Mouse (Mus musculus) kidney, postnatal 0 days (tissue): ENCODE measurements at regions not wholly inside any gene's neighbourhood (a gene's known extent, or its start where the extent isn't known, plus 50 kb on each side); places are given as distances from the start of the nearest gene placed in this dataset.

Experiments used
- ATAC-seq: fragments of 200-750 bp; cut with Nextera tagmentation; replicated peaks from 2 replicates; pipeline ENCODE4 v1.8.0; 2017; ENCODE audit warnings: low read depth, moderate number of reproducible peaks, moderate TSS enrichment, moderate library complexity; ENCODE audit not compliant: low FRiP score
- DNase-seq: peaks from one replicate; pipeline ENCODE4 v3.0.0-alpha.2; 2016; ENCODE audit warnings: low spot score
- H3K27ac ChIP-seq: fragments of 300-500 bp; sonication (generic); 2 replicates; pipeline ENCODE4 v1.5.1; 2014; ENCODE audit warnings: mild to moderate bottlenecking
- H3K27me3 ChIP-seq: fragments of 300-500 bp; sonication (generic); 2 replicates; pipeline ENCODE4 v1.6.1; 2014; ENCODE audit warnings: low read length, mixed read lengths; ENCODE audit not compliant: insufficient read depth
- H3K36me3 ChIP-seq: fragments of 300-500 bp; sonication (generic); 2 replicates; pipeline ENCODE4 v1.6.1; 2014; ENCODE audit warnings: low read length, mixed read lengths; ENCODE audit not compliant: insufficient read depth
- H3K4me1 ChIP-seq: fragments of 300-500 bp; sonication (generic); replicated peaks from 2 replicates; pipeline ENCODE4 v1.6.1; 2014; ENCODE audit warnings: antibody characterized with exemption, low read length, mixed read lengths; ENCODE audit not compliant: insufficient read depth
- H3K4me2 ChIP-seq: fragments of 300-500 bp; sonication (generic); 2 replicates; pipeline ENCODE4 v1.6.1; 2014; ENCODE audit warnings: mild to moderate bottlenecking, low read length, moderate library complexity, mixed read lengths
- H3K4me3 ChIP-seq: fragments of 300-500 bp; sonication (generic); replicated peaks from 2 replicates; pipeline ENCODE4 v1.5.1; 2014; ENCODE audit warnings: low read depth, low read length
- H3K9ac ChIP-seq: fragments of 300-500 bp; sonication (generic); 2 replicates; pipeline ENCODE4 v1.6.1; 2014; ENCODE audit warnings: low read depth, low read length
- H3K9me3 ChIP-seq: fragments of 300-500 bp; sonication (generic); replicated peaks from 2 replicates; pipeline ENCODE4 v1.6.1; 2016; ENCODE audit warnings: low read length, inconsistent platforms, mixed read lengths
- CTCF ChIP-seq: IDR thresholded peaks from 2 replicates; pipeline ENCODE4 v1.5.1; 2016; ENCODE audit warnings: antibody characterized with exemption, low read depth, mild to moderate bottlenecking, moderate library complexity
- WGBS: fragments of 180-500 bp; shearing (Covaris S2); extraction: QIAGEN DNeasy Blood & Tissue Kit; methylation state at CpG from one replicate; pipeline ENCODE4 v1.1.7; 2014; 5-methylcytosine and 5-hydroxymethylcytosine counted together

GRCm38 (mm10) chr12:9762842-9763241 is 192.9 kb downstream of the Osr1 start:
- Histone ChIP-seq H3K9ac (no peak overlapping the region), H3K4me2 (no peak overlapping the region), H3K36me3 (no peaks in the 10 kb centered on the region), H3K9me3 (no peaks in the 10 kb centered on the region), H3K27ac (no peak overlapping the region), H3K4me3 (no peak overlapping the region), H3K4me1 (no peaks in the 10 kb centered on the region), H3K27me3 (no peaks in the 10 kb centered on the region)
- WGBS, result 90% methylated on average over 2 of the region's 2 CpGs
- TF ChIP-seq CTCF, result no peak
- no peak for DNase-seq
- no peak for ATAC-seq

GRCm38 (mm10) chr12:9770908-9771307 is 201.0 kb downstream of the Osr1 start:
- no peaks in the 10 kb centered on the region for H3K27me3 ChIP-seq
- H3K9ac ChIP-seq, result no peak overlapping the region
- no peaks in the 10 kb centered on the region for H3K9me3 ChIP-seq
- TF ChIP-seq CTCF, result no peak
- H3K36me3 ChIP-seq, result no peaks in the 10 kb centered on the region
- no peak overlapping the region for H3K27ac ChIP-seq
- no peak overlapping the region for H3K4me2 ChIP-seq
- ATAC-seq, result no peak
- 66% methylated on average over 4 of the region's 4 CpGs for WGBS
- no peak for DNase-seq
- H3K4me3 ChIP-seq, result no peak overlapping the region
- H3K4me1 ChIP-seq, result no peaks in the 10 kb centered on the region

GRCm38 (mm10) chr12:9772875-9773274 is 203.0 kb downstream of the Osr1 start:
- TF ChIP-seq CTCF, result no peak
- no peak for ATAC-seq
- WGBS, result 65% methylated on average over 1 of the region's 1 CpGs

GRCm38 (mm10) chr12:9802284-9802683 is 232.4 kb downstream of the Osr1 start:
- Histone ChIP-seq H3K4me3 (no peak overlapping the region), H3K36me3 (no peaks in the 10 kb centered on the region), H3K9ac (no peak overlapping the region), H3K27me3 (no peaks in the 10 kb centered on the region), H3K4me2 (no peak overlapping the region), H3K27ac (no peak overlapping the region), H3K4me1 (no peaks in the 10 kb centered on the region), H3K9me3 (no peaks in the 10 kb centered on the region)
- TF ChIP-seq CTCF, result no peak
- 76% methylated on average over 3 of the region's 3 CpGs for WGBS
- no peak for ATAC-seq
- DNase-seq, result no peak

More at GRCm38 (mm10) chr12:9772875-9773274, 203.0 kb downstream of the Osr1 start:
- Histone ChIP-seq H3K27me3 (no peaks in the 10 kb centered on the region), H3K36me3 (no peaks in the 10 kb centered on the region), H3K4me1 (no peaks in the 10 kb centered on the region), H3K4me3 (no peak overlapping the region), H3K9ac (no peak overlapping the region), H3K27ac (no peak overlapping the region), H3K4me2 (no peak overlapping the region), H3K9me3 (no peaks in the 10 kb centered on the region)
- no peak for DNase-seq

- Histone ChIP-seq H3K4me1 (no peaks in the 10 kb centered on the region), H3K4me3 (no peak overlapping the region), H3K9ac (no peak overlapping the region), H3K9me3 (no peaks in the 10 kb centered on the region), H3K27me3 (no peaks in the 10 kb centered on the region), H3K4me2 (no peak overlapping the region), H3K36me3 (no peaks in the 10 kb centered on the region), H3K27ac (no peak overlapping the region)
- ATAC-seq, result no peak
- DNase-seq, result no peak
- 49% methylated on average over 1 of the region's 1 CpGs for WGBS
- TF ChIP-seq CTCF, result no peak
Observed at GRCm38 (mm10) chr12:9807406-9807805, 237.5 kb downstream of the Osr1 start.

GRCm38 (mm10) chr12:9833273-9833672 is 263.4 kb downstream of the Osr1 start:
- Histone ChIP-seq H3K4me2 (no peak overlapping the region), H3K9me3 (no peaks in the 10 kb centered on the region), H3K9ac (no peak overlapping the region), H3K27me3 (no peaks in the 10 kb centered on the region), H3K27ac (no peak overlapping the region), H3K4me1 (no peaks in the 10 kb centered on the region), H3K4me3 (no peak overlapping the region), H3K36me3 (no peaks in the 10 kb centered on the region)
- no peak for DNase-seq
- TF ChIP-seq CTCF, result peak; percentile 37; the same call in 1 of the 2 replicates
- ATAC-seq, result no peak
- WGBS, result 62% methylated on average over 3 of the region's 3 CpGs

- no peak for ATAC-seq
- no peaks in the 10 kb centered on the region for H3K9me3 ChIP-seq
- H3K9ac ChIP-seq, result no peak overlapping the region
- DNase-seq, result no peak
- H3K4me2 ChIP-seq, result no peak overlapping the region
- no peaks in the 10 kb centered on the region for H3K27me3 ChIP-seq
- no peaks in the 10 kb centered on the region for H3K4me1 ChIP-seq
- H3K4me3 ChIP-seq, result no peak overlapping the region
- no peak overlapping the region for H3K27ac ChIP-seq
- TF ChIP-seq CTCF, result no peak
- WGBS, result 74% methylated on average over 5 of the region's 5 CpGs
- H3K36me3 ChIP-seq, result no peaks in the 10 kb centered on the region
Observed at GRCm38 (mm10) chr12:9839198-9839845, 269.4 kb downstream of the Osr1 start.
